Mouse (Mus musculus): Measurements from ENCODE around the gene Il25. TPM values are rescaled to one million over a fixed set of nuclear protein-coding genes. Genes with fewer than 3 reads are reported as not detected.

Gene Il25
- polyA plus RNA-seq, 1 experiment = 0.50 TPM

GRCm38 (mm10) chr14:54925349-54926342 lies 6.8 kb upstream of the Il25 start, which contains the start of gene Efs:
Gene Efs (minus strand): TSS chr14:54926126.
- 11% methylated on average over 57 of the region's 57 CpGs for WGBS
- DNase-seq (ENCODE audit: low read depth, low spot score) = no peak

- WGBS = 1% methylated on average over 56 of the region's 58 CpGs
- DNase-seq (ENCODE audit: low read depth, low spot score) = no peak
Measured at GRCm38 (mm10) chr14:54926401-54927158, 5.9 kb upstream of the Il25 start.

GRCm38 (mm10) chr14:54927296-54927695 lies 5.2 kb upstream of the Il25 start:
- DNase-seq (ENCODE audit: low read depth, low spot score) = no peak
- 37% methylated on average over 7 of the region's 7 CpGs for WGBS

GRCm38 (mm10) chr14:54929801-54930200 lies 2.7 kb upstream of the Il25 start:
- 60% methylated on average over 5 of the region's 5 CpGs for WGBS
- no peak for DNase-seq (ENCODE audit: low read depth, low spot score)

GRCm38 (mm10) chr14:54930431-54930830 lies 2.1 kb upstream of the Il25 start:
- DNase-seq (ENCODE audit: low read depth, low spot score) = no peak
- WGBS = 14% methylated on average over 2 of the region's 2 CpGs

- no peak for DNase-seq (ENCODE audit: low read depth, low spot score)
- 49% methylated on average over 8 of the region's 8 CpGs for WGBS
Measured at GRCm38 (mm10) chr14:54935904-54936830, 3.7 kb downstream of the Il25 start, which contains the start of gene Cmtm5. Gene Cmtm5 (plus strand): TSS chr14:54936261.

GRCm38 (mm10) chr14:54936831-54937160 lies 4.3 kb downstream of the Il25 start:
- DNase-seq (ENCODE audit: low read depth, low spot score) = no peak
- WGBS = 66% methylated on average over 6 of the region's 6 CpGs

GRCm38 (mm10) chr14:54937361-54938182 lies 5.1 kb downstream of the Il25 start:
- no peak for DNase-seq (ENCODE audit: low read depth, low spot score)
- 86% methylated on average over 16 of the region's 16 CpGs for WGBS

GRCm38 (mm10) chr14:54938431-54939219 lies 6.1 kb downstream of the Il25 start:
- 85% methylated on average over 15 of the region's 15 CpGs for WGBS
- no peak for DNase-seq (ENCODE audit: low read depth, low spot score)

- peak; percentile 46 for DNase-seq (ENCODE audit: low read depth, low spot score)
- 52% methylated on average over 12 of the region's 12 CpGs for WGBS
Measured at GRCm38 (mm10) chr14:54939434-54940175, 7.1 kb downstream of the Il25 start.

GRCm38 (mm10) chr14:54940176-54940530 lies 7.7 kb downstream of the Il25 start:
- WGBS = 76% methylated on average over 3 of the region's 3 CpGs

GRCm38 (mm10) chr14:54941024-54941978 lies 8.8 kb downstream of the Il25 start:
- DNase-seq (ENCODE audit: low read depth, low spot score) = no peak
- WGBS = 42% methylated on average over 13 of the region's 13 CpGs

More at GRCm38 (mm10) chr14:54940176-54940530, 7.7 kb downstream of the Il25 start:
- DNase-seq (ENCODE audit: low read depth, low spot score) = no peak

- 80% methylated on average over 8 of the region's 8 CpGs for WGBS
- DNase-seq (ENCODE audit: low read depth, low spot score) = no peak
Measured at GRCm38 (mm10) chr14:54942479-54942878, 10.0 kb downstream of the Il25 start.

- DNase-seq (ENCODE audit: low read depth, low spot score) = no peak
- 93% methylated on average over 7 of the region's 7 CpGs for WGBS
Measured at GRCm38 (mm10) chr14:54943971-54944370, 11.5 kb downstream of the Il25 start.

GRCm38 (mm10) chr14:54944939-54945338 lies 12.4 kb downstream of the Il25 start:
- DNase-seq (ENCODE audit: low read depth, low spot score) = no peak
- 64% methylated on average over 2 of the region's 2 CpGs for WGBS

All from large intestine, adult 2 months (tissue).